Mouse (Mus musculus): ENCODE measurements around the gene 2810021J22Rik. TPM values are rescaled to one million over a fixed set of nuclear protein-coding genes. Genes with fewer than 3 reads are reported as not detected.

2810021J22Rik gene
- polyA plus RNA-seq, 1 experiment from 2014 or later: 2.6 TPM

- DNase-seq (ENCODE audit: low spot score) (no peak), ATAC-seq (ENCODE audit: low FRiP score, low TSS enrichment) (no peak)
- no peak overlapping the region for H3K4me3 ChIP-seq (ENCODE audit: low read depth, low read length)
- H3K36me3 ChIP-seq (ENCODE audit: control insufficient read depth, insufficient read depth, low read length): peaks cover 11% of the 10 kb centered on the region; the same call in 1 of the 2 replicates
- no peak overlapping the region for H3K9ac ChIP-seq (ENCODE audit: low read length)
- WGBS: 35% methylated on average over 3 of the region's 3 CpGs
- H3K9me3 ChIP-seq (ENCODE audit: control insufficient read depth, low read length): no peaks in the 10 kb centered on the region
- TF ChIP-seq CTCF (IDR thresholded peaks at IDR 0.05; ENCODE audit: low read depth) (no peak), EP300 (optimal IDR thresholded peaks at IDR 0.05) (no peak)
- H3K4me1 ChIP-seq (replicated peaks; ENCODE audit: control insufficient read depth, insufficient read depth): no peaks in the 10 kb centered on the region
- H3K4me2 ChIP-seq (replicated peaks; ENCODE audit: low read depth): no peak overlapping the region
- no peak overlapping the region for H3K27ac ChIP-seq (replicated peaks)
- no peaks in the 10 kb centered on the region for H3K27me3 ChIP-seq (ENCODE audit: control insufficient read depth, insufficient read depth, low read length)
Observed at GRCm38 (mm10) chr11:58929641-58930040, 62.6 kb downstream of the 2810021J22Rik start.

GRCm38 (mm10) chr11:58930254-58930653, 63.2 kb downstream of the 2810021J22Rik start:
- Histone ChIP-seq H3K4me1 (replicated peaks; ENCODE audit: control insufficient read depth, insufficient read depth) (no peaks in the 10 kb centered on the region), H3K27me3 (ENCODE audit: control insufficient read depth, insufficient read depth, low read length) (no peaks in the 10 kb centered on the region), H3K27ac (replicated peaks) (no peak overlapping the region), H3K9ac (ENCODE audit: low read length) (no peak overlapping the region), H3K36me3 (ENCODE audit: control insufficient read depth, insufficient read depth, low read length) (peaks cover 13% of the 10 kb centered on the region; the same call in 1 of the 2 replicates), H3K9me3 (ENCODE audit: control insufficient read depth, low read length) (no peaks in the 10 kb centered on the region), H3K4me2 (replicated peaks; ENCODE audit: low read depth) (no peak overlapping the region), H3K4me3 (ENCODE audit: low read depth, low read length) (no peak overlapping the region)
- TF ChIP-seq CTCF (IDR thresholded peaks at IDR 0.05; ENCODE audit: low read depth) (no peak), EP300 (optimal IDR thresholded peaks at IDR 0.05) (no peak)
- no peak for ATAC-seq (ENCODE audit: low FRiP score, low TSS enrichment)
- WGBS: 84% methylated on average over 3 of the region's 3 CpGs
- no peak for DNase-seq (ENCODE audit: low spot score)

GRCm38 (mm10) chr11:58931576-58931975, 64.6 kb downstream of the 2810021J22Rik start:
- DNase-seq (ENCODE audit: low spot score) (peak; percentile 29), ATAC-seq (ENCODE audit: low FRiP score, low TSS enrichment) (peak; percentile 24; the same call in 1 of the 2 replicates)
- no peak overlapping the region for H3K27ac ChIP-seq (replicated peaks)
- no peak overlapping the region for H3K9ac ChIP-seq (ENCODE audit: low read length)
- H3K4me1 ChIP-seq (replicated peaks; ENCODE audit: control insufficient read depth, insufficient read depth): no peaks in the 10 kb centered on the region
- no peak overlapping the region for H3K4me2 ChIP-seq (replicated peaks; ENCODE audit: low read depth)
- no peak overlapping the region for H3K4me3 ChIP-seq (ENCODE audit: low read depth, low read length)
- no peaks in the 10 kb centered on the region for H3K27me3 ChIP-seq (ENCODE audit: control insufficient read depth, insufficient read depth, low read length)
- TF ChIP-seq EP300 (optimal IDR thresholded peaks at IDR 0.05): no peak
- peak; percentile 60 for TF ChIP-seq CTCF (IDR thresholded peaks at IDR 0.05; ENCODE audit: low read depth)
- WGBS: 52% methylated on average over 4 of the region's 4 CpGs
- H3K36me3 ChIP-seq (ENCODE audit: control insufficient read depth, insufficient read depth, low read length): peaks cover 18% of the 10 kb centered on the region
- H3K9me3 ChIP-seq (ENCODE audit: control insufficient read depth, low read length): no peaks in the 10 kb centered on the region

Other genes with a start within 250 kb of the 2810021J22Rik start
- gene Olfr323, start 236.7 kb upstream of the 2810021J22Rik start, polyA plus RNA-seq (2015; fragmentation: Nextera tagmentation; extraction: Ambion mirVana): 0.29 and 0.46 TPM in 2 replicates
- 1.5 and 1.9 TPM in 2 replicates for gene Trim58, start 226.8 kb upstream of the 2810021J22Rik start, polyA plus RNA-seq (2015; fragmentation: Nextera tagmentation; extraction: Ambion mirVana)
- gene Olfr322, start 208.4 kb upstream of the 2810021J22Rik start, polyA plus RNA-seq (2015; fragmentation: Nextera tagmentation; extraction: Ambion mirVana): not detected in 2 replicates
- gene Olfr320, start 186.1 kb upstream of the 2810021J22Rik start, polyA plus RNA-seq (2015; fragmentation: Nextera tagmentation; extraction: Ambion mirVana): not detected in 2 replicates
- gene Olfr319, start 168.1 kb upstream of the 2810021J22Rik start, polyA plus RNA-seq (2015; fragmentation: Nextera tagmentation; extraction: Ambion mirVana): not detected in 2 replicates
- gene Olfr318, start 143.2 kb upstream of the 2810021J22Rik start, polyA plus RNA-seq (2015; fragmentation: Nextera tagmentation; extraction: Ambion mirVana): not detected in 2 replicates
- 0.06 TPM in 1 of 2 replicates, not detected in the other for gene Olfr317, start 128.0 kb upstream of the 2810021J22Rik start, polyA plus RNA-seq (2015; fragmentation: Nextera tagmentation; extraction: Ambion mirVana)
- not detected in 2 replicates for gene Olfr316, start 114.5 kb upstream of the 2810021J22Rik start, polyA plus RNA-seq (2015; fragmentation: Nextera tagmentation; extraction: Ambion mirVana)
- not detected in 2 replicates for gene Olfr315, start 94.0 kb upstream of the 2810021J22Rik start, polyA plus RNA-seq (2015; fragmentation: Nextera tagmentation; extraction: Ambion mirVana)
- not detected in 2 replicates for gene Olfr314, start 84.3 kb upstream of the 2810021J22Rik start, polyA plus RNA-seq (2015; fragmentation: Nextera tagmentation; extraction: Ambion mirVana)
- 3.1 and 3.7 TPM in 2 replicates for gene Fam183b, start 65.3 kb upstream of the 2810021J22Rik start, polyA plus RNA-seq (2015; fragmentation: Nextera tagmentation; extraction: Ambion mirVana)
- gene Olfr313, start 52.2 kb upstream of the 2810021J22Rik start, polyA plus RNA-seq (2015; fragmentation: Nextera tagmentation; extraction: Ambion mirVana): not detected in 2 replicates
- gene Olfr312, start 38.0 kb upstream of the 2810021J22Rik start, polyA plus RNA-seq (2015; fragmentation: Nextera tagmentation; extraction: Ambion mirVana): 0.04 TPM in 1 of 2 replicates, not detected in the other
- 0.08 TPM in 1 of 2 replicates, not detected in the other for gene Olfr311, start 28.0 kb upstream of the 2810021J22Rik start, polyA plus RNA-seq (2015; fragmentation: Nextera tagmentation; extraction: Ambion mirVana)
- gene Gm12258, start 20.1 kb upstream of the 2810021J22Rik start, polyA plus RNA-seq (2015; fragmentation: Nextera tagmentation; extraction: Ambion mirVana): 2.4 and 2.6 TPM in 2 replicates
- 1.6 and 1.9 TPM in 2 replicates for gene Zfp39, start 37.0 kb downstream of the 2810021J22Rik start, polyA plus RNA-seq (2015; fragmentation: Nextera tagmentation; extraction: Ambion mirVana)
- 0.04 TPM in 1 of 2 replicates, not detected in the other for gene Btnl10, start 50.7 kb downstream of the 2810021J22Rik start, polyA plus RNA-seq (2015; fragmentation: Nextera tagmentation; extraction: Ambion mirVana)
- 136 and 140 TPM in 2 replicates for gene Rnf187, start 71.7 kb downstream of the 2810021J22Rik start, polyA plus RNA-seq (2015; fragmentation: Nextera tagmentation; extraction: Ambion mirVana)
- 7.5 and 8.9 TPM in 2 replicates for gene Hist3h2ba, start 81.7 kb downstream of the 2810021J22Rik start, polyA plus RNA-seq (2015; fragmentation: Nextera tagmentation; extraction: Ambion mirVana)
- 18.7 and 19.1 TPM in 2 replicates for gene Hist3h2a, start 87.5 kb downstream of the 2810021J22Rik start, polyA plus RNA-seq (2015; fragmentation: Nextera tagmentation; extraction: Ambion mirVana)
- gene Trim17, start 87.5 kb downstream of the 2810021J22Rik start, polyA plus RNA-seq (2015; fragmentation: Nextera tagmentation; extraction: Ambion mirVana): 0.05 and 0.08 TPM in 2 replicates
- 9.9 and 11.0 TPM in 2 replicates for gene Trim11, start 110.9 kb downstream of the 2810021J22Rik start, polyA plus RNA-seq (2015; fragmentation: Nextera tagmentation; extraction: Ambion mirVana)

Data from stomach, postnatal 0 days (tissue).